Mouse (Mus musculus) heart, postnatal 10 days (tissue): ENCODE measurements around the gene Plcb4. TPM values are rescaled to one million over a fixed set of nuclear protein-coding genes. Genes with fewer than 3 reads are reported as not detected.
"Not testable (repeated sequence)": the region's sequence is repeated elsewhere in the genome, so short reads cannot be mapped to it uniquely, and the experiment has no call there.

Experiments used
- DNase-seq, 2 experiments: peaks; one replicate each; pipeline ENCODE4 v3.0.0; 2021
- intact Hi-C: fragments of 180-260 bp; cut with DNase I; formaldehyde crosslinking; loops from one replicate; pipeline ENCODE4 v1.15.1; 2025
- total RNA-seq, 2 experiments: library from RNA; stranded (reverse); gene quantifications; 2 replicates each; pipeline ENCODE4 v1.2.3; 2021

Gene Plcb4
- total RNA-seq, 2 experiments from 2014 or later, result 71.4 to 95.2 TPM

DNA sequence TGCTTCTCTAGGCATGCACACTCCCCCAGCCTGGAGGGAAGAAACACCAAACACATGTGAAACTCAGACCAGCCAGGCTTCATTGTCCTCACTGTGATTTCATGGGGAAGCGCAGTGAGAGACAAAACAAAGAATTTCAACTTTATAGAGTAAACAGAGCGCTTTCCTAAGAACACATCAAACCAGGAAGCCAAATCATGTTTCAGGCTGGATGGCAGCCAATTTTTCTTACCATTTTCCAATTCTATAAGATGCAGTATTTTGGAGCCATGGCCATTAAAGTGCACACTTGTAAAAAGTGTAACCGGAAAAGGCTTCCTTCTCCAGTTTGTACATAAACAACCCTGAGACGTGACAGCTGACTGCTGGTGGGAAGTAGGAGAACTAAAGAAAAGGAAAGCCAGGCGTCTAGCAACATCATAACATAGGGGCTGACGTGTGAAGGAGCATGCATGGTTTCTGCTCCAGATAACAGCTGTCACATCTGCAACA lies 221.5 kb downstream of the Plcb4 start:
- no peak for DNase-seq
- intact Hi-C loops, result no loop called here

DNA sequence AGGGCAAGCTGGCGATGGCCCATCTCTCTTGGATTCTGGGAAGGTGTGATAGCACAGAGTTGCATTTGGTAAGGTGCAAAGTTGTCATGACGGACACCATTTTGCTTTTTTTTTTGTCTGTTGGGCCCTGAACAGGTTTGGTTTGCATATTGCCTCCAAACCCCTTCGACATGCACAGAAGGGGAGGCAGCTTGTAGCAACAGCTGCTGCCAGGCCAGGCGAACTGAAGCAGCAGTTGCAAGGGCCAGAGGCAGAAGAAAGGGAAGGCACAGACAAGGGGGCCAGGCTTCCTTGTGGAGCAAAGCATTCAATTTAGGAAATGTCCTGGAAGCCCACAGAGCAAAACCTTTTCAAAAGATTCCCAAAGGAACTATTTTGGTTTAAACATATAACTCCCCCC lies 224.5 kb downstream of the Plcb4 start:
- intact Hi-C loops, result no loop called here
- no peak for DNase-seq

DNA sequence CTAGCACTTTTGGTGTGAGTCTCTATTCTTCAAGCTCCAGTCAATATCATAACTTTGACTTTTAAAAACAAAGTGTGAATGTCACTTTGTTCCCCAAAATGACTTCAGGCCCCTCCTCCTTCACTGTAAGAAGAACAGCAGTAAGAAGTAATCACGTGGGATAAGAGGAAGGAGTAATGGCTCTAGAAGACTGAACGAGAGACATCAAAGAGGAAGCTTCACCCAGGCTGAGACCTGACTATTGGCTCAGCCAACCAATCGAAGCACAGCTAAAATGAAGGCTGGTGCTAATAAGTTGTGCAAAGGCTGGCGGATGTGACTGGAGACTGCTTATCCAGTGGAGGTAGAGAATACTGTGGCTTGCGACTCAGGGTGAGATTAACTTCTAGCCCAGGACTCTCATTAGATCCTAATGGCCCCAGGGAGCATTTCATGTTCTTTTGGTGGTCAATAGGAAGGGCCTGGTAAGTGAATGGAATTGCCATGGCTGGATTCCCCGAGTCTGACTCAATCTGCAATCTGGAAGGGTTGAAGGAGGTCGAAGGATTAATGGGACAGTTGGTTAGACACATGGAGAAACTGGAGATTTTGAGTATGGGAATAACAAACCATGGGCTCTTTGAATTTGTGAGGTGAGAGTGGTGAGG lies 225.8 kb downstream of the Plcb4 start:
- intact Hi-C loops, result no loop called here
- DNase-seq, result no peak

DNA sequence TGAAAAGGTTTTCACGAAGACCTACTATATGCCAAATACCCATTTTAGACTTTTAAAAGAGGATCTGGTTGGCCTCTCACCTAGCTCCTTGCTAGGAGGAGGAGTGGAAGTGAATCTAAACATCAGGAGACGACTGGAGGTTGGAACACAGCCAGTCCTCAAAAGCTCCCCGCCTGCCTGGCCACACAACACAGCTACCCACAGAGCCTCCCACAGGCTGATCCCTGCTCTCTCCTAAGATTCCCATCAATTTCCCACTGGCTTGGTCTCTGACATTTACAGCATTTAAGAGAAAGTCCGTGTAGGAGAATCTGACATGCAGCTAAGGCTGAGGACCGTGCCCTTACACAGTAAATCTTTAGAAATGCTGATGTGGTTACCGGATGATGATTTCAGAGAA lies 226.8 kb downstream of the Plcb4 start:
- DNase-seq, result no peak
- intact Hi-C loops, result no loop called here

DNA sequence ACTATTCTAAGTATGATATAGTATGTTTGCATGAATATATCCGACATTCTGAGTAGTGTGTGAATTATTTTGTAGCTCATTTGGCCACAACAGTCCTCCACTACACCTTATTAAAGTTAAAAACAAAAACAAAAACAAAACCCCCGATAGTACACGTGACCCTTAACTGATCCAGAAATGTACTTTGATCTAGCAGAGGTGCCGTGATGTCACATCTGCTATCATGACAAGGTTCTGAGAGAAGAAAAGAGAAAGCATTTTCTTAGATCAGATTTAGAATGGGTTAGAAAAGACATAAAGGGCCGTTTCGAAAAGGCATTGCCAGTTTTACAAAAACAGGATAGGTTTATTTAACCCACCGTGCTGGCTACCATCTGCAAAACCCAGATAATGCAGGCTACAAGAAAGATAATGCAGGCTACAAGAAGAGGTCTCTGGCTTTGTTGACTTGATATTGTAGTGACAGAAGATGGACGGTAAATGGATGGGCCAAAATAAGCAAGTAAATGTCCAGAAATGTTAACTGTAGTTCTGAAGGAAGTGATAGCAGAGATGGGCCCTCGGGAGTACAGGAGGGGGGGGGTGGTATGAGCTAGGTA lies 227.4 kb downstream of the Plcb4 start:
- DNase-seq, result no peak
- intact Hi-C loops, result no loop called here

DNA sequence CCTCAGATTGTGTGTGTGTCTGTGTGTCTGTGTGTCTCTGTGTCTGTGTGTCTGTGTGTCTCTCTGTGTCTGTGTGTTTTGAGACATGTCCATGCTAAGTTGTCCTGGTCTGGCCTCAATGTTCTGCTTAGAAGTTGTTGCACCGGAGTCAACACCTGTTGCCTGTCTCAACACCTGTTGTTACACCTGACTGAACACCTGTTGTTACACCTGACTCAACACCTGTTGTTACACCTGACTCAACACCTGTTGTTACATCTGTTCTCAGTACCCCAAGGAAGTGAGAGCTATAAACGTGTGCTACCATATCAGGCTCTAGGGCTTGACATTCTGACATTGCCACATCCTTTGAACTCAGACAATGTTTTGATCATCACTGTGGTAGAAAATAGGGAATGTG lies 229.0 kb downstream of the Plcb4 start:
- intact Hi-C loops, result no loop called here
- no peak for DNase-seq

DNA sequence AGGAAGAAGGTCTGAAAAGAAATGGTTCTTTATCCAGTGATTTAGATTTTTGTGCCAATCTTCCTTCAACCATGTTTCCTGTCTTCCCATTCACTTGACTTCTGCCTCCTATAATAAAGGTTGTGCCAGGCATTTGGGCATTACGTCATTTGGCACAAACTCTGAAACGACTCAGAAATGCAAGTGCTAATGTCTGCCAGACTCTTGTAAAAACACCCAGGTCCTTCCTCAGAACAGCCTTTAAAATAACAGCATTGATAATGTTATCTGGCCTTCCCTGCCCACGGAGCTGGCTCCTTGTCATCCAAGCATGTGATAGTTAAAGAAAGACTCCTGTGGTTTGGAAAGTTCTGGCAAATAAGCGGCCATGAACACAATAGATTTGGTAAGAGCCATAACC lies 229.4 kb downstream of the Plcb4 start:
- intact Hi-C loops, result no loop called here
- peak; percentile 21 to 30 for DNase-seq

DNA sequence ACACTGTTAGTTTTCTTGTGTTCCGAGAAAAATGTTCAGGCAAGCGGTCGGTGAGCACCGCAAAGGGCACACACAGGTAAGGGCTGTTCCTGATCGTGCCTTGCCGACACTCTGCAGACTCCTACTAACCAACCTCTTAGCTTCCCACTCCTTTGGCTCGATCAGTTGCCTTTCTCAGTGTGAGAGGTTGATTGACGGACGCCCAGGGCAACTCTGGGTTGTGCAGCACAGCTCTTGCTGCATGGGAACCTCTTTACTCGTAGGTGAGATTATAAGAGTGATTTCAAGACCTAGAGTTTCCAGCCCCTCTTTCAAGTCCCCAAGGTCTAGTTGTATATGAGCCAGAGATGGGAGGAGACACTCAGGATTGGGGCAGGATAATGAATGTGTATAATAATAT lies 230.0 kb downstream of the Plcb4 start:
- DNase-seq, result no peak
- intact Hi-C loops, result no loop called here

DNA sequence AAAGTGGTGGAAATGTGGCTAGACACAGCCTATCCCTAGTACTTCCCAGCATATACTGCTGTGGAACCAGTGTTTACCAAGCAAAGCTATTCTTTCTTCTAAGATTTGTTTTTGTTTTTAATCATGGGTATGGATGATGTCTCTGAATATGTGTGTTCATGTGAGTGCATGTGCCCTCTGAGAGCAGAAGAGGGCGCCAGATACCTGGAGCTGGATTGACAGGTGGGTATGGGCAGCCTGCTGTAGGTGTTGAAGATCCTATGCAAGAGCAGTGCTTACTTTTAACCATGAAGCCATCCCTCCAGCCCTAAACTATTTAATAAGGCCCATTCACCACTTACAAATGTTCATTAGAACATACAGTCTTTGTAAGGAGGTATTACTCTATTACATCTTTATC lies 231.3 kb downstream of the Plcb4 start:
- intact Hi-C loops, result no loop called here

DNA sequence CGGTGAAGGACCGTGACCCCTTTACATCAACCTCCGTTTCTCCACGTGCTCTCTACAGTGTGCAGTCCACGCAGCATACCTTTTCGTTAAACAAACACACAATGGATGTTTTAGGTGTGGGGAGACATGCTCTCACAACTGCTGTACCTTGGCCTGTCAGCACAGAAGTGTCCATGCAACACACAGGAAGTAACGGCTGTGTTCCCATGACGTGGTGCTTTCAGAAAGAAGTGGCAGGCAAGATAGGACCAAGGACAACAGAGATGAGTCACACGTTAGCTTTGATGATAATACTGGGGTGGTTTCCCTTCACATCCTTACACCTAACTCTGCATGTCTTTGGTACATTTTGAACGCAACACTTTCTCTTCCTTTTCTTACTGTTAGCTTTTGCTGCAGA lies 232.3 kb downstream of the Plcb4 start:
- intact Hi-C loops, result no loop called here
- no peak for DNase-seq

More for the DNA sequence above, 231.3 kb downstream of the Plcb4 start:
- no peak for DNase-seq

DNA sequence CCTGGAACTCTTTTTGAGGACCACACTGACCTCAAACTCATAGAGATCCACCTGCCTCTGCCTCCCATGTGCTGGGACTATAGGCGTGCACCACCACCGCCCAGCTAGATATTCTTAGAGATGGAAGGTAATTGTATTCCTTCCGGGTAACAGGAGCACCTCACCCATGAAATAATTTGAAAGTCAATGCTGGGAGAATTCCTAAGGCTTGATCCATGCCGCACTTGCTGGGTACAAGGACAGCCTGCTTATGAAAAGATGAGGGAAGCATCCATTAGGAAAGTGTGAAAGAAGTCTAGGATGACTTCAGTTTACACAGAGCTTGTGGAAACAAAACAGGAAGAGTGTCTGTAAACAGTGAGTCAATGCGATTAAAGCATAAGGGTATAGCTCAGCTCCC lies 232.9 kb downstream of the Plcb4 start:
- no peak for DNase-seq
- intact Hi-C loops, result no loop called here

DNA sequence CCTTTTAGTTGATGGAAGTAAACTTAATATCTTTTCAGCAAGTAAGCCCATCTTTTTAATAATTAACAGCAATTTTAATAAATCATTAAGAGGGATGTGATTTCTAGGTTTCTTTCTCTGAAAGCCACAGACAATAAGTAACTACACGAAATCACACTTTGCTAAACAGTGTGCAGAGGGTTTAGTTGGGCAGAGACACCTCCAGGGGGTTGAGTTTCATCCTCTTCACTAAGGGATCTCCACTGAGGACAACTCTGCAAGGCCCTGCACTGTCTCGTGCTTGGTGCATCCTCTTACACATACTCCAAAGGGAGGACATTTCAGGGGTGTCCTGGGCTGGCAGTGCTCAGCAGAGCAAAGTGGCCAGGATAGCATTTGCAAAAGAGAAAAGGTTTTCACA lies 235.8 kb downstream of the Plcb4 start:
- DNase-seq, result no peak
- intact Hi-C loops, result no loop called here

DNA sequence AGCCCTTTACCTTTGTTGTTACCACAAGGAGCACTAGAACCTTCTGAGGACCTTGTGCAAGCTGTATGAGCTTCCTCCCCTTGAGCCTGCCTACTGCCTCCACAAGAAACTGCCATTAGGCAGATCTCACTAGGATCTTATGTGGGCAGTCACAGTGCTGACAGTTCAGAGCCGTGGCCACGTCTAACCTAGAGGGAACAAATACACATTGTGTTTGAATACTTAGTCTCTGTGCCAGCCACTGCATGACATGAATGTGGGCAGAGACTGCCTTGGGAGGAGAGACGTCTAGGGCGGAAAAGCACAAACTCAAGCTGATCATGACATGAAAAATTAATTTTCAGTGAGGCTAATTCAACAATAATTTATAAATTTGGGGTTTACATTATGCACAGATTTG lies 239.2 kb downstream of the Plcb4 start:
- intact Hi-C loops, result no loop called here

DNA sequence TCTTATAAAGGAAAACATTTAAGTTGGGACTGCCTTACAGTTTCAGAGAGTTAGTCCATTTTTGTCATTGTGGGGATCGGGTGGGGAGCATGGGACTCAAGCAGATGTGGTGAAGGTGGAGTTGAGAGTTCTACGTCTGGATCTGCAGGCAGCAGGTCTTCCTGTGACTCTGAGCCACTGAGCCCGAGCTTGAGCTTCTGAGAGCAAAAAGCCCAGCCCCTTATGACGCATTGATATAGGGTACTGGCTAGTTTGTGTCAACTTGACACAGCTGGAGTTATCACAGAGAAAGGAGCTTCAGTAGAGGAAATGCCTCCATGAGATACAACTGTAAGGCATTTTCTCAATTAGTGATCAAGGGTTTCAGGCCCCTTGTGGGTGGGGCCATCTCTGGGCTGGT lies 241.1 kb downstream of the Plcb4 start:
- DNase-seq, intact Hi-C loops: not testable (repeated sequence)

More for the DNA sequence above, 239.2 kb downstream of the Plcb4 start:
- no peak for DNase-seq

DNA sequence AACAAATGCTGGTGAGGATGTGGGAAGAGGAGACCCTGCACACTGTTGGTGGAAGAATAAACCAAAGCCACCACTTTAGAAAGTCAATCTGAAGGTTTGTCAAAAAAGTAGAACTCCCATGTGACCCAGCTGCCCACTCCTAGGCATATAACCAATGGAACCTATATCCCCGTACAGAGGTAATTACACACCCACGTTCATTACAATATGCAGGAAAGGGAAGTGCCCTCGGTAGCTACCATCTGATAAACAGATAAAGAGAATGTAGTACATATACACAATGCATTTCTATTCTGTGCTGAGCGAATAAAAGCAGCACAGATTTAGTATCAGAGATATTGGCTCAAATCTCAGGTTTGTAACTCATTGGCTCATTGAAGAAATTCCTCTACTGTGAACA lies 242.2 kb downstream of the Plcb4 start:
- no peak for DNase-seq

DNA sequence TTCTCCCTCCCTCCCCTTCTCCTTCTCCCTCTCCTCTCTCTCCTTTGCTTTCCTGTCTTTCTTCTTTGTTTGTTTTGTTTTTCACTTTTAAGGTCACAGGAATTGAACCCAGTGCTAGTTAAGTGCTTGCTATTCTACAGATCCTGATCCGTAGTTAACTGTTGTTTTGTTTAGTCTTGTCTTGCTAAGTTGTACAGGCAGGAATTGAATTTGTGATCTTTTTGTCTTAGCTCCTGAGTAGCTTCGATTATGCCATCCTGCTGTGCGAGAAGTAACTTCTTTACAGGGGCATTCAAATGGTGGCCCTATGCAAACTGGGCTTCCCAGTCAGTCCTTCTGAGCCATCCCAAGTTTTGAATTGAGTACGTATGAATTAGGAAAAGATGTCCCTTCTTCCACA lies 245.5 kb downstream of the Plcb4 start:
- intact Hi-C loops, result no loop called here
- no peak for DNase-seq

More for the DNA sequence above, 242.2 kb downstream of the Plcb4 start:
- intact Hi-C loops, result no loop called here

DNA sequence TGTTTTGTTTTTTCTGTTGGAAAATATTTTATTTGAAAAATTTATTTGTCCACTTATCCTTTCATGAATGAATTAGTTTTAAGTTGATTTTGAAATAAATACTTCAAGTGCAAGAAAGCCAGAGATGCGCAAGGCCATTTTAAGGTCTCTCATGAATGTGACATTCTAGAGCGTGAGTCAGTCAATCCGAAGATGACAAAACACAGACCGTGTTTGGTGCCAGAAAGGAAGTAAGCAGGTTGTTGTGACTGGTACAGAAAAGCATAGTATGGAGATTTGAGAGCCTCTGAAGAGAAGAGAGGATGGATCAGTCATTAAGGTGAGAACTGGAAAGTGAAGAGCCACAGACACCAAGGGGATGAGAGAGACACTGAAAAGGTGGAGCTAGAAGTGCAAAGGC lies 246.0 kb downstream of the Plcb4 start:
- intact Hi-C loops, result no loop called here
- DNase-seq, result no peak

DNA sequence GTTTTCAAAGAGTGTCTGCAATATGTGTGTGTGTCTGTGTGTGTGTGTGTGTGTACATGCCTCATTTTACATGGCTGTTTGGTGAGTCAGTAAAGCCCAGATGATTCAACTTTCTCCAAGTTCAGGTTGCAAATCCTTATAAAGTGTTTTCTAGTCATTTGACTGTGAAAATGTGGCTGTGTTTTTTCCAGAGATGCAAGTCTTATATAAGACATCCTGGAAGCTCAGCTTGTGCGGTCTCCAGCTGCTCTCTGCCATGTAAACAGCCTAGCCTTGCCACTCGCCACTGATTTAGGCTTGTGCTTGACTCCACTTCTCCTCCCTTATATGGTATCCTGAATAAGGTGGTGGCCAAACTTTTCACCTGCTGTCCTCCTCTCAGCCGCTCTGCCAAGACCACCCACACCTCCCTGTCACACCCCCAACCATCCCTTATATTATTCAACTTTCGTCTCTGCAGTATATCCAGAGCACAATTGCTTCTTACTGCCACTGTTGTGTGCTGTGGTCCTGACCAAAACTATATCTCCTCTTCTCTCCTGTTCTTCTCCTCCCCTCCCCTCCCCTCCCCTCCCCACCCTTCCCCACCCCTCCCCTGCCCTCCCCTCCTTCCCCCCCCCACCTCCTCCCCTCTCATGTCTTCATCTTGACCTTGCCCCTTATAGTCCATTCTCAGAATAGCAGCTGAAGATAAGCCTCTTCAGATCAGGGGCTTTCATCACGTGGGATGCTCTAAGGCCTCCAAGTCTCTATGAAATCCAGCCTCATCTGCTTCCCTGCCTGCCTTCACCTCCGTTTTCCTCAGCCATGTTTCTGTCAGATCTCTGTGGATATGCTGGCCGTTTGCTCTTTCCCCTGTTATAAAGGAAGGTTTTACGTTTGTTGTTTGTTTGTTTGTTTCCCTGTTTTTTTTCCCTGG lies 255.8 kb downstream of the Plcb4 start:
- DNase-seq, result no peak
- intact Hi-C loops, result no loop called here

DNA sequence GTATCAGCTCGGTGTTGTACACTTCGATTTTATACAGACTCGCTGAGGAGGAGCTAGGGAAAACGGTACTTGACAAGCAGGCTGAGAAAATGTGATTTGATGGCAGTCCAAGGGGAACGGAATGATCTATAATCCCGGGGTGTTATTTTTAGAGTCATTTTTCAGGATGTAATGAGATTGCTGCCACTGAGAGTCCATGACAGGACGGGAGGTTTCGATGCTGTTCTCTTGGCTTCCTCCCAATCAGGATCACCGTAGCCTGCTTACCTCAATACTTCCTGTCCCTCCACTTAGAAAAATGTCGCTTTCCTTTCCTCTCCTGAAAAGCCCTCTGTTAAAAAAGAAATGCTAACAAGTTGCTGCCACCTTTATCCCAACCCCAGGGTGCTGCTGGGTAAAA lies 257.1 kb downstream of the Plcb4 start:
- peak; percentile 24 to 33 for DNase-seq
- intact Hi-C loops, result no loop called here

DNA sequence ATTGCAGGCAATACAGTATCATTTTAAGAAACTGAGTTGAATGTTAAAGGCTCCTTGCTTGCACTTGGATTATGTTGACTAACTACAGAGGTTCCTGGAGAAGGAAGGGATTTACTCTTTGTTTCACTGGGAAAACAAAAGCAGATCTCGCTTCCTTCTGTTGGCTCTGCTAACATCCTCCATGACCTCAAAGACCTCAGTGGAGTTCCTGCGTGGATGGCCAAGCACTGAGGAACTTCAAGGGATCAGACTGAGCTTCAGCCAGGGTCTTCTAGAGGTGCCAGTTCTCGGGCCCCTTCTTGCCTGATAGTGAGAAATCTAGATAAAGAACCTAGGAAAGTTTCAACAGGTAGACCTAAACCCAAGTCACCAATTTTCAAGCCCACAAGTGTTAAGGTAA lies 258.2 kb downstream of the Plcb4 start:
- intact Hi-C loops, result no loop called here
- no peak for DNase-seq

DNA sequence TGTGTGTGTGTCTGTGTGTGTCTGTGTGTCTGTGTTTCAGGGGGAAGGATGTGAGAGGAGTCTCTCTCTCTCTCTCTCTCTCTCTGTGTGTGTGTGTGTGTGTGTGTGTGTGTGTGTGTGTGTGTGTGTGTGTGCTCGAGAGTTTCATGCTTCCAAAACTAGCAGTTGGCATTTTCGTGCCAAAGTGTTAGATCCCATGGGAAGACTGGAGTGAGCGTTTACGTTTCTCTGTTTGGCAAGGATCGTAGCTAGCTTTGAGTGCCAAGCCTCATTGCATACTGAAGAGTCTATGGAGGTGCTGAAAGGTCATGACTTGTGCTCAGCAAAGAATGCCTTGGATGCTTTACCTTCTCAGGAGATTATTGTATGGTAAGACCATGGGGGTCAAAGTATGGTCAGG lies 259.3 kb downstream of the Plcb4 start:
- intact Hi-C loops, result no loop called here
- DNase-seq, result no peak

DNA sequence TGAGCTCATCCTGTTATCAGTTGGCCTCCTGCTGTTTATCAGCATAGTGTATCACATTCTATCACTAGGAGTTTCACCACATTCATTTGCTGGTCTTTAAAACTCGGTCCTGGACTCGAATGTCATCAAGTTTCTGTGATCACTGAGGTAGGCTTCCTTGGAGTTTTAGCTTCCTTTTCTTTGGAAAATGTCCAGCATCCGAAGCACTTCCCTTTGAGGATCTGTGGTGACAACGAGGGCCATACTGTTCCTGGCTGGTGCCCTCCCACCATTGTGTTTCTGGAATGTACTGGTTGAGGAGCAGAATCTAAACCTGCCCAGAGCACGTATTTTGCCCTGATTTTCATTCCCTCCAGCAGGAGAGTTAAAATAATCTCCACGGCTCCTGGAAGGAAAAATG lies 260.8 kb downstream of the Plcb4 start:
- DNase-seq, result no peak
- intact Hi-C loops, result loop anchor here (10.0 kb wide), 1 partner anchor 185 kb away; no protein-coding TSS in a partner anchor
